Mouse (Mus musculus) right cerebral cortex, postnatal 25 days (tissue): ENCODE results near the gene Gm5741.
A peak's percentile ranks its signal among the peaks of the same experiment; 100 is the strongest.
"Not testable (repeated sequence)": the region's sequence is repeated elsewhere in the genome, so short reads cannot be mapped to it uniquely, and the experiment has no call there.

Experiments used
- DNase-seq: peaks from one replicate; pipeline ENCODE4 v3.0.0; 2022

Gm5741 gene

DNA sequence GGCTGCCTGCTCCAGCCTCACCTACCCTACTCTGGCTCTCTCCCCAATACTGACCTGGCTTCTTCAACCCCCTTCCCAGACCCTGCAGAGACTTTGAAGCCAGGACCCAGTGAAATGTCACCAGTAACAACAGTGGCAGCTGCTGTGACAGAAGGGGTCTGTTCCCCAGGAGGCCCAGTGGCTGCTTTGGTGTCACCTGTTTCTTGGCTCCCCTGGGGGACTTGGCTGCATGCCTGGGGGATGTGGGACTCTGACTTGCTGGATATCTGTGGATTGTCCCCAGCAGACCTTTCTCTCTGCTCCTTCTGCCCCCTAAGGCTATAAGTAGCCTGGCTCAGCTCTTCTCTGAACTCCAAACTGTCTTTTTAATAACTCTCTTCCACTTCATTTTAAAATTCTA is at the start of gene Gm5741:
Gene Gm5741, minus strand, starts transcription at position 1 of the 400 bp plus-strand sequence.
- DNase-seq = no peak

- no peak for DNase-seq
These were observed 49.2 kb upstream of the Gm5741 start for GRCm38 (mm10) chr8:85116984-85117383.

GRCm38 (mm10) chr8:85115501-85115900 is 47.7 kb upstream of the Gm5741 start:
- DNase-seq = no peak

- no peak for DNase-seq
These were observed 45.5 kb upstream of the Gm5741 start for GRCm38 (mm10) chr8:85113241-85113640.

DNA sequence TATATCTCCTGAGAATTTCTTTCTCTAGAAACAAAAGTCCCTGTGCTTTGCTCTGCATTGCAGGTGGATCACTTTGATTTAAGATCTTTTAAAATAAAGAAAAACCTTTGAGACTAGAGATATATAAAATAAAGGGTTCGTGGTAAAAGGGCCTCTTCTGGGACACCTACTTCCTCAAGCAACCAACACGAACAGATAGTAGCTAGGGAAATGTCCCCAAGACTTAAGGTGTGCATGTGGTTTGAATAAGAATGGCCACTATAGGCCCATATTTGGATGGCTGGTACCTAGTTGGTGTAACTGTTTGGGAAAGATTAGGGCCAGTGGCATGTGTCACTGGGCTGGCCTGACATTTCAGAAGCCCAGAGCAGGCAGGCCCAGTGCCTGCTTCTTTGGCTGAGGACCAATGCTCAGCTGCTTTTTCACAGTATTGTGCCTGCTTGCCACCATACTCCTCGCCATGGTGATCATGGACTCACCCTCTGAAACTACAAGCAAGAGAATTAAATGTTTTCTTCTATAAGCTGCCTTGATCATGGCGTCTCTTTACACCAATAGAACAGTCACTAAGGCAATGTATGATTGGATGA is 32.4 kb upstream of the Gm5741 start:
- no peak for DNase-seq

DNA sequence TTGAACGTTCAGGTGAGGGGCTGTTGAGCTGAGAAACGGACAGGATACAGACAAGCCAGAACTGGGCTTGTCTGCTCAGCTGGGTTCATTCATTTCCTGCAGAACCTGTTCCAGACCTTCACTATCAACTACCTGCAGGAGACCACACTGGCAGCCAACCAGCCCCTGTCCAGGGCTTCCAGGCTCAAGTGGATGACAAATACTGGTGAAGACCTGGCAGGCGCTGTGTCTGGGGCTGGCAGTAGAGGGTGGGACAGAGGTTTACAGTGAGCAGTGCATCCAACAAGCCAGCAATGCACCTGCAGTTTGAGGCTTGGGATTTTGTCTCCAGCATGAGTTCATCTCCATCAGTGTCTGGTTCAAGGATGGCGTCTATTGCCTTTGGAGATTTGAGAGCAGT is 29.1 kb upstream of the Gm5741 start:
- no peak for DNase-seq

DNA sequence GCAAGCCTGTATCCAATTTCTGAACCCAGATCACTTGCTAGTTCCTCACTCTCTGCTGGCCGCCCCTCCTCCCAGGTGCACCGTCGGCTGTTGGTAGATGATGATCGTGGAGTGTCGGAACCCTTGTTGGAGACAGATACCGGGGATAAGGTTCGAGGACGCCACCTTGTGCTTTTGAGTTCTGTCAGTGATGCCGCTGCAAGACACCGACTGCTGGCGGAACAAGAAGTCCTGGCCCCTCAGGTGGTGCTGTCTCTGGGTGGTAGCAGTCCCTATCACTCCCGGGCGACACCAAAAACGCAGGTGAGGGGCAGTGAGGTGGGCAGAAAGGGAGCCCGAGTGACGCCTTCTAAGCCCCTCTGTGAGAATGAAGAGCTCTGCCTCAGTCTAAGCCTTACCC is 28.4 kb upstream of the Gm5741 start:
- DNase-seq = no peak

GRCm38 (mm10) chr8:85095566-85095965 is 27.8 kb upstream of the Gm5741 start:
- DNase-seq = no peak

GRCm38 (mm10) chr8:85095051-85095450 is 27.3 kb upstream of the Gm5741 start:
- no peak for DNase-seq

- no peak for DNase-seq
These were observed 23.8 kb upstream of the Gm5741 start for GRCm38 (mm10) chr8:85091526-85092090.

DNA sequence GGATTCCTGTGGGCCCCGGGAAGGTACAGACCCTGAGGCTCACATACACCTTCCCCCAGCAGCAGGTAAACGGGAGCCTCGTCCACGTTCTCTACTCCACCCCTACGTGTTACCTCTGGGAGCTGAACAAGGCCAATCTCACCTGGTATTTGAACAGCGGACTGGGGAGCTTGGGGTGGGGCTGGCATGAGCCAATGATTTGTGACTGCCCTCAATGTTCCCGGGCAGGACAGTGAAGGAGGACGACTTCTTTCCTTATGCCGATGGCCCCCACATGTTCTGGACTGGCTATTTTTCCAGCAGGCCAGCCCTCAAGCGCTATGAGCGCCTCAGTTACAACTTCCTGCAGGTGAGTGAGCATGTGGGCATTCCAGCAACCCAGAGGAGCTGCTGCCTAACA is 23.1 kb upstream of the Gm5741 start:
- DNase-seq = no peak

GRCm38 (mm10) chr8:85088771-85089170 is 21.0 kb upstream of the Gm5741 start:
- no peak for DNase-seq

- no peak for DNase-seq
These were observed 18.5 kb upstream of the Gm5741 start for GRCm38 (mm10) chr8:85086238-85086637.

- no peak for DNase-seq
These were observed 16.9 kb upstream of the Gm5741 start for GRCm38 (mm10) chr8:85084633-85085032.

GRCm38 (mm10) chr8:85083108-85083813 is 15.5 kb upstream of the Gm5741 start, which contains the start of gene Man2b1:
TSS of gene Man2b1 (plus strand) at chr8:85083270.
- DNase-seq = peak; percentile 87

- not testable (repeated sequence) for DNase-seq
These were observed 14.4 kb upstream of the Gm5741 start for GRCm38 (mm10) chr8:85082169-85082568.

DNA sequence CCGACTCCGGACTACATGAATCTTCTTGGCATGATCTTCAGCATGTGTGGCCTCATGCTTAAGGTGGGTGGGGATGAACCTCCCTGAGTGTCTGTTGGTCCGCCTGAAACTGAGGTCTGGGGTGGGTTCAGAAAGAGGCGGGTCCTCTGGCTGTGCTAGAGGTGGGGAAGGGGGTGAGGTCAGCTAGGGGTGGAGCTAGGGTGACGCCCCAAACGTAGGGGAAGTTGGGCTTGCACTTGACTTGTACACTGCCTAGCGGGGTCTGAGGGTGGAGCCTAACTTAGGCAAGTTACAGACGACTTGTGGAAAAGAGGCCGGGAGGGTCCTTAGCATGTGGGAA is 13.4 kb upstream of the Gm5741 start, which contains the start of gene Wdr83:
Gene Wdr83, minus strand, starts transcription at position 91 of the 340 bp plus-strand sequence.
- no peak for DNase-seq

DNA sequence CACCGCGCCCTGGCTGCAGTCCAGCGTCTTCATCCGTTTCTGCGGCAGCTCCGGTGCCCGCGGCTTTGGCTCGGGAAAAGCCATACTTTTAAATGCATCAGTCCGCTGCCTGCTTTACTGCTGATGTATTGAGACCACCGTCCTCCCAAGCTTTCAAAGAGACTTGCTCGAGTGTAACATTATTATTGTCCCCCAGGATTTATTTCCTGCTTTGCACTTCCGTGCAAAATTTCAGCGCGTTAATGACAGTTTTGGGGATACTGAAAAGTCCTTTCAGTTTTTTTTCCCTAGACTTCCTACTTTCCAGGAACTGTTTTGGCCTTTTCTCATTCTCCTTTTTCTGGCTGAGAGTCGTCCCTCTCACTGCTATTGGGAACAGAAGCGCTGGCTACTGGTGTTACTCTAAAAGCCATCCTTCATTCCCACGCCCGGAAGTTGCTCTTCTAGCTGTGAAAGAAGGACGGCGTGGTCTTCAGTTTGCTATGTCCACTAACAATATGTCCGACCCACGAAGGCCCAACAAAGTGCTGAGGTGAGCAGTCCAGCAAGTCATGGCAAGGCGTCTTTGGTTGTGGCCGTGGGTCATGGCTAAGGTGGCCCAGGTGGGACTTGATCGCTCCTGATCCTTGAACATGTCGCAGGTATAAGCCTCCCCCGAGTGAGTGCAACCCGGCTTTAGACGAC is 12.9 kb upstream of the Gm5741 start, which contains the start of gene Wdr83os:
Gene Wdr83os, plus strand, starts transcription at position 209 of the 684 bp plus-strand sequence.
- DNase-seq = peak; percentile 56

DNA sequence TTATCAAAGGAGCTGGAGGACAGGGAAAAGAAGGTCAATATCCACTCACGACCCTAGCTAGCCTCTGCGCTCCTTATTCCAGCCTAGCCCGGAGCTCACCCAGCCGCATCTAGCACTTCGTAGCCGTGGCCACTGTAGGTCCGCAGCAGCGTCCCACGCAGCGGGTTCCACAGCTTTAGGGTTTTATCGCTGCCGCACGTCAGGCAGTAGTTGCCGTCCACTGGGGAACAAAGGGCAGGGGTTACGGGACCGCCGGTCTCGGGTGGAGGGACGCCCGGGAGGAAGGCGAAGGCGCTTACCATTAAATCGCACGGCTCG is 12.4 kb upstream of the Gm5741 start:
- no peak for DNase-seq

DNA sequence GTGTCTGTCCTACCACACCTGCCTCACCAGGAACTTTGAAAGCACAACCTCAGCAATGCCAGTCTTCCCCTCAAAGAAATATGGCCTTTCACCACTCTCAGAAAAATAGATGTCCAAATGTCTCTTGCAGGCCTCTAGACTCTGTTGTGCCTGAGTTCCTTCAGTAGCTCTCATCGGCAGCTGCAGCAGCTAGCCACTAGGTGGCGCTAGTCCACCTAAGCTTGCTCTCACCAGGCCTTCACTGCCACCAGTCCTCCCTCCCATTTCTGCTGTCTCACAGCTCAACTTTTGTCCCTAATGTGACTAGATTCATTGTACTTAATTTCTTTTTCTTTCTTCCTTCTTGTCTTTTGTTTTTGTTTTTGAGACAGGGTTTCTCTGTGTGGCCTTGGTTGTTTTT is 9.2 kb upstream of the Gm5741 start:
- DNase-seq = peak; percentile 81

- DNase-seq = no peak
These were observed 8.2 kb upstream of the Gm5741 start for GRCm38 (mm10) chr8:85076001-85076400.

DNA sequence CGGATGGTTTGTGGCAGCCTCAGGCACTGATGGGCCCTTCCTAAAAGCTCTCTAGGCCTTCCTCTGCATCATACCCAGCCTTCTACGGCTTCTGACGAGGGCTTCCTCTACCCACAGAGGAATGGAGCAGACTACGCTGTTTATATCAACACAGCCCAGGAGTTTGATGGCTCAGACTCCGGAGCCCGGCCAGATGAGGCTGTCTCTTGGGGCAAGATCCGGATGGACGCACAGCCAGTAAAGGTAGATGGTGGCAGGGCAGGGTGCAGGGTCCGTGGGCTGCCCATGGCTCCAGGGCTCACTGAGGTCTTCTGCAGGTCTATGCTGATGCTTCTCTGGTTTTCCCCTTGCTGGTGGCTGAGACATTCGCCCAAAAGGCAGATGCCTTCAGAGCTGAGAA is 6.8 kb upstream of the Gm5741 start:
- no peak for DNase-seq

DNA sequence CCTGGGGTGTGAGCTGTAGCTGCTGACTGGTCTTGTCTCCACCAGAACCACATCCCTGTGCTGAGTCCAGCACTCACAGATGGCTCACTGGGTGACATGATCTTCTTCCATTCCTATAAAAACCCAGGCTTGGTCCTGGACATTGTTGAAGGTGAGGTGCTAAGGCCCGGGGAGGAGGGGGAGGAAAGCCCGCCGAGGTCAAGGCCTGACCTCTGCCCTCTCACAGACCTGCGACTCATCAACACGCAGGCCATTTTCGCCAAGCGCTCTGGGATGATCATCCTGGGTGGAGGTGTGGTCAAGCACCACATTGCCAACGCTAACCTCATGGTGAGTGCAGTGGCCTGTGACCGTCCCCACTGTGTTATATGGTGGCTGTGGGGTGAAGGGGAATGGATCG is 6.4 kb upstream of the Gm5741 start:
- DNase-seq = no peak

DNA sequence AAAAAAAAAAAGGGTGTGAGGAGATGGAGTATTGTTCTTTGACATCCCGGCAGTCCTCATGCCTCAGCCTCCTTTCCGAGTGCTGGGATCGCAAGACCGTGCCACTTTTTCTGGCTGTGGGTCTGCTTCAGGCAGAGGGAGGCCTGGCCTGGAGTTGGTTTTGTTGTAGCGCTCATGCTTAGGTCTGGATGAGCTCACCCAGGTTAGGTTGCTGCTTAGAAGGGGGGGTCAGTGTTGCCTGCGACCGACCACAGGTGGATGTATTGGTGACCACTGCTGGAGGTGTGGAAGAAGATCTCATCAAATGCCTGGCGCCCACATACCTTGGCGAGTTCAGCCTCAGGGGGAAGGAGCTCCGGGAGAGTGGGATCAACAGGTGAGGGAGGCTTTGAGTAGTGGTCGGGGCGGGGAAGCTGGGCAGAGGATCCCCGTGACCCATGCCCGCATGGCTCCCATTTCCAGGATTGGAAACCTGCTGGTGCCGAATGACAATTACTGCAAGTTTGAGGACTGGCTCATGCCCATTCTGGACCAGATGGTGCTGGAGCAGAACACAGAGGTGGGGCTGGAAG is 5.3 kb upstream of the Gm5741 start:
- DNase-seq = no peak
